Mouse (Mus musculus) adrenal gland, adult 2 months (tissue): ENCODE results near the gene Socs4. TPM values are rescaled to one million over a fixed set of nuclear protein-coding genes. Genes with fewer than 3 reads are reported as not detected.
A peak's percentile ranks its signal among the peaks of the same experiment; 100 is the strongest.

Experiments used
- DNase-seq: peaks from one replicate; pipeline ENCODE4 v3.0.0; 2021
- long read RNA-seq: library from polyadenylated mRNA; stranded (forward); transcript quantifications from one replicate; pipeline ENCODE4 v2.0.0, GENCODE M21; 2021
- polyA plus RNA-seq: library from polyadenylated mRNA; depleted of rRNA; stranded (reverse); fragments of >200 nt; gene quantifications from 2 replicates; pipeline ENCODE4 v1.2.3, GENCODE M21; 2012; rRNA removed
- total RNA-seq, 2 experiments: library from RNA; stranded (reverse); gene quantifications; 2 replicates each; pipeline ENCODE4 v1.2.3; 2021

Gene Socs4
- 10 to 100 TPM; 18.5 to 20.4 TPM for total RNA-seq
- 1.4 and 1.6 TPM in 2 replicates for polyA plus RNA-seq
- long read RNA-seq, partial matches to known transcripts: 0 of 1 reads
- long read RNA-seq, other reads (novel, unspliced or antisense): 1 of 1 reads

- peak; percentile 98 for DNase-seq
These were observed at the start of gene Socs4, which contains the start of gene Wdhd1 for GRCm38 (mm10) chr14:47276637-47277393. Gene Socs4 (plus strand): TSS chr14:47276931. Gene Wdhd1 (minus strand): TSS chr14:47276857.

- no peak for DNase-seq
These were observed 46.8 kb upstream of the Socs4 start for GRCm38 (mm10) chr14:47229796-47230376.

GRCm38 (mm10) chr14:47233602-47234001, 43.1 kb upstream of the Socs4 start:
- no peak for DNase-seq

GRCm38 (mm10) chr14:47234032-47234431, 42.7 kb upstream of the Socs4 start:
- DNase-seq: no peak

- DNase-seq: no peak
These were observed 42.0 kb upstream of the Socs4 start for GRCm38 (mm10) chr14:47234526-47235250.

GRCm38 (mm10) chr14:47236491-47236890, 40.2 kb upstream of the Socs4 start:
- no peak for DNase-seq

- DNase-seq: no peak
These were observed 39.4 kb upstream of the Socs4 start for GRCm38 (mm10) chr14:47237286-47237685.

- DNase-seq: no peak
These were observed 36.1 kb upstream of the Socs4 start for GRCm38 (mm10) chr14:47240600-47240999.

- no peak for DNase-seq
These were observed 35.7 kb upstream of the Socs4 start for GRCm38 (mm10) chr14:47241046-47241445.

- DNase-seq: no peak
These were observed 34.0 kb upstream of the Socs4 start for GRCm38 (mm10) chr14:47242753-47243152.

- peak; percentile 74 for DNase-seq
These were observed 26.9 kb upstream of the Socs4 start for GRCm38 (mm10) chr14:47249839-47250238.

- no peak for DNase-seq
These were observed 11.9 kb upstream of the Socs4 start for GRCm38 (mm10) chr14:47264866-47265265.

GRCm38 (mm10) chr14:47265829-47266228, 10.9 kb upstream of the Socs4 start:
- DNase-seq: no peak

GRCm38 (mm10) chr14:47269056-47269455, 7.7 kb upstream of the Socs4 start:
- no peak for DNase-seq

- no peak for DNase-seq
These were observed 7.0 kb upstream of the Socs4 start for GRCm38 (mm10) chr14:47269706-47270105.

- no peak for DNase-seq
These were observed 3.0 kb upstream of the Socs4 start for GRCm38 (mm10) chr14:47273751-47274150.

GRCm38 (mm10) chr14:47275417-47275816, 1.3 kb upstream of the Socs4 start:
- DNase-seq: no peak

GRCm38 (mm10) chr14:47276036-47276603, 611 bp upstream of the Socs4 start:
- no peak for DNase-seq

- DNase-seq: no peak
These were observed 2.3 kb downstream of the Socs4 start for GRCm38 (mm10) chr14:47279058-47279457.

- DNase-seq: no peak
These were observed 4.8 kb downstream of the Socs4 start for GRCm38 (mm10) chr14:47281535-47281934.

- DNase-seq: no peak
These were observed 6.8 kb downstream of the Socs4 start for GRCm38 (mm10) chr14:47283568-47283967.

GRCm38 (mm10) chr14:47285271-47285670, 8.5 kb downstream of the Socs4 start:
- DNase-seq: no peak
